Mouse (Mus musculus) kidney, embryonic 14.5 days (tissue): ENCODE data around the gene Psmd3. TPM values are rescaled to one million over a fixed set of nuclear protein-coding genes. Genes with fewer than 3 reads are reported as not detected.
A peak's percentile ranks its signal among the peaks of the same experiment; 100 is the strongest.

Experiments used
- ATAC-seq: fragments of 200-750 bp; cut with Nextera tagmentation; 2 replicates; pipeline ENCODE4 v1.8.0; 2017; ENCODE audit warnings: moderate number of reproducible peaks, mild to moderate bottlenecking, moderate TSS enrichment, moderate library complexity; ENCODE audit not compliant: low FRiP score, low TSS enrichment
- H3K27ac ChIP-seq: fragments of 300-500 bp; sonication (generic); 2 replicates; pipeline ENCODE4 v1.5.1; 2014; ENCODE audit warnings: low read depth, mild to moderate bottlenecking, low read length, moderate library complexity, mixed read lengths
- H3K27me3 ChIP-seq: fragments of 300-500 bp; sonication (generic); 2 replicates; pipeline ENCODE4 v1.6.1; 2014; ENCODE audit warnings: mild to moderate bottlenecking, low read length; ENCODE audit not compliant: control insufficient read depth, insufficient read depth
- H3K36me3 ChIP-seq: fragments of 300-500 bp; sonication (generic); 2 replicates; pipeline ENCODE4 v1.6.1; 2014; ENCODE audit warnings: low read length, mixed read lengths; ENCODE audit not compliant: control insufficient read depth, insufficient read depth
- H3K4me1 ChIP-seq: fragments of 300-500 bp; sonication (generic); 2 replicates; pipeline ENCODE4 v1.6.1; 2014; ENCODE audit warnings: low read length, mixed read lengths; ENCODE audit not compliant: control insufficient read depth, insufficient read depth
- H3K4me2 ChIP-seq: fragments of 300-500 bp; sonication (generic); replicated peaks from 2 replicates; pipeline ENCODE4 v1.6.1; 2014; ENCODE audit warnings: low read depth, mild to moderate bottlenecking, low read length
- H3K4me3 ChIP-seq: fragments of 300-500 bp; sonication (generic); 2 replicates; pipeline ENCODE4 v1.5.1; 2014; ENCODE audit warnings: mild to moderate bottlenecking, low read length
- H3K9ac ChIP-seq: fragments of 300-500 bp; sonication (generic); 2 replicates; pipeline ENCODE4 v1.6.1; 2014; ENCODE audit warnings: low read depth, mild to moderate bottlenecking, low read length, moderate library complexity
- H3K9me3 ChIP-seq: fragments of 300-500 bp; sonication (generic); 2 replicates; pipeline ENCODE4 v1.6.1; 2016; ENCODE audit warnings: low read length; ENCODE audit not compliant: control insufficient read depth
- WGBS: fragments of 180-500 bp; shearing (Covaris S2); extraction: QIAGEN DNeasy Blood & Tissue Kit; methylation state at CpG from one replicate; pipeline ENCODE4 v1.1.7; 2014; 5-methylcytosine and 5-hydroxymethylcytosine counted together
- polyA plus RNA-seq: library from polyadenylated mRNA; unstranded; fragments of >200 nt; fragmentation: Nextera tagmentation; extraction: Ambion mirVana; gene quantifications from 2 replicates; pipeline ENCODE4 v1.2.1, GENCODE M21; 2014

Psmd3 gene
- polyA plus RNA-seq, 1 experiment from 2014 or later: 187 TPM

- WGBS: 1% methylated on average over 54 of the region's 86 CpGs
- H3K36me3 ChIP-seq: no peaks in the 10 kb centered on the region
- peak overlapping the region; percentile 90 for H3K4me3 ChIP-seq
- ATAC-seq: peak; percentile 74
- no peaks in the 10 kb centered on the region for H3K9me3 ChIP-seq
- peak overlapping the region; percentile 89 for H3K9ac ChIP-seq
- H3K27me3 ChIP-seq: no peaks in the 10 kb centered on the region
- peaks cover 52% of the 10 kb centered on the region for H3K4me1 ChIP-seq
- H3K4me2 ChIP-seq: peak overlapping the region; percentile 88
- peak overlapping the region; percentile 90 for H3K27ac ChIP-seq
These were observed 59.5 kb downstream of the Psmd3 start for GRCm38 (mm10) chr11:98741622-98742396.

DNA sequence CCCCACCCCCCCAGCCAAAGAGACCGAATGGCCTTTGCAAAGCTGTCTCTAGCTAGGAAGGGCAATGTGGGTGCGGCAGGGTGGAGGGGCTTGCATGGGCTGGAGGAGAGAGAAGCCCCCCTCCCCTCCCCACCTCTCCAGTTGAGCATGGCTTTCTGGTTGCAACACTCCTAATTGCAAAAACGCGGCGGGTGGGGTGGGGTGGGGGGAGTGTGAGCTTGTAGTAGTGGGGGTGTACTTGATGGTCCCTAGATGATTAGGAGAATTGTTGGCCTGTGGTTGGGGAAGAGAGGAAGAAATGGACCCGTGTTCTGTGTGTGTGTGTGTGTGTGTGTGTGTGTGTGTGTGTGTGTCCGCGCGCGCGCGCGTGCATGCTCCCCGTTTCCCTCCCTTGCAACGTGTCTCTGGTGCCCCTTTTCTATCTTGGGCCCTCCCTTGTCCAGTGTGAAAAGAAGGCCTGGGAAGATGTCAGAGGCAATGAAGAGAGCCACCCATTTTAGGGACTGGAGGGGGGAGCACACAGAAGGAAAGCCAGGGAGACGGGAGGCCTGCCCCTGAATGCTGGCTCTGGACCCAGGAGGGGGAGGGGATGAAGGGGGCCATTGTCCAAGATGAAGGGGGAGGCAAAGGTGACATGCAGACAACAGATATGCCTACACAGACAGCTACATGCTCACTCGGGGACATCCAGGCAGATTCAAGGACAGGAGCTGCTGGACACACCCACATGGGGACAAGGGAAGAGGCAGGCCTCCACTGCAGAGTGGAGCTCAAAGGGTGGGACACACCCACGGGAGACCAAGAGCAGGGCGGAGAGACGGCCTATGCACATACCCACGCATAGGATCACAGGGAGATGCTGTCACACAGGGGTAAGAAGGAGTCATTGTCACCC lies 60.3 kb downstream of the Psmd3 start:
- peak overlapping the region; percentile 90 for H3K4me3 ChIP-seq
- no peak for ATAC-seq
- H3K4me2 ChIP-seq: peak overlapping the region; percentile 88
- no peaks in the 10 kb centered on the region for H3K36me3 ChIP-seq
- WGBS: 2% methylated on average over 21 of the region's 21 CpGs
- peak overlapping the region; percentile 90 for H3K27ac ChIP-seq
- H3K27me3 ChIP-seq: no peaks in the 10 kb centered on the region
- H3K4me1 ChIP-seq: peaks cover 58% of the 10 kb centered on the region
- H3K9me3 ChIP-seq: no peaks in the 10 kb centered on the region
- H3K9ac ChIP-seq: peak overlapping the region; percentile 89

GRCm38 (mm10) chr11:98743655-98744345 lies 61.4 kb downstream of the Psmd3 start:
- H3K36me3 ChIP-seq: no peaks in the 10 kb centered on the region
- H3K27ac ChIP-seq: peak overlapping the region; percentile 90
- no peaks in the 10 kb centered on the region for H3K9me3 ChIP-seq
- H3K4me1 ChIP-seq: peaks cover 70% of the 10 kb centered on the region
- peak overlapping the region; percentile 90 for H3K4me3 ChIP-seq
- no peaks in the 10 kb centered on the region for H3K27me3 ChIP-seq
- peak overlapping the region; percentile 88 for H3K4me2 ChIP-seq
- H3K9ac ChIP-seq: peak overlapping the region; percentile 89; the same call in 1 of the 2 replicates
- ATAC-seq: peak; percentile 51
- WGBS: 5% methylated on average over 9 of the region's 9 CpGs

- H3K27me3 ChIP-seq: no peaks in the 10 kb centered on the region
- H3K4me1 ChIP-seq: peaks cover 77% of the 10 kb centered on the region
- no peaks in the 10 kb centered on the region for H3K9me3 ChIP-seq
- no peak for ATAC-seq
- H3K4me3 ChIP-seq: peak overlapping the region; percentile 90; the same call in 1 of the 2 replicates
- no peaks in the 10 kb centered on the region for H3K36me3 ChIP-seq
- H3K4me2 ChIP-seq: peak overlapping the region; percentile 88
- 29% methylated on average over 7 of the region's 7 CpGs for WGBS
- H3K9ac ChIP-seq: peak overlapping the region; percentile 89; the same call in 1 of the 2 replicates
- H3K27ac ChIP-seq: peak overlapping the region; percentile 90
These were observed 62.2 kb downstream of the Psmd3 start for GRCm38 (mm10) chr11:98744456-98745019.

Other genes with a start within 250 kb of the Psmd3 start
- gene Mien1, start 243.6 kb upstream of the Psmd3 start, polyA plus RNA-seq: 83.8 and 101 TPM in 2 replicates
- gene Grb7, start 236.2 kb upstream of the Psmd3 start, polyA plus RNA-seq: 52.3 and 66.8 TPM in 2 replicates
- 0.26 and 0.73 TPM in 2 replicates for gene Ikzf3, start 136.5 kb upstream of the Psmd3 start, polyA plus RNA-seq
- 0.30 and 0.61 TPM in 2 replicates for gene Zpbp2, start 131.5 kb upstream of the Psmd3 start, polyA plus RNA-seq
- gene Ormdl3, start 95.2 kb upstream of the Psmd3 start, polyA plus RNA-seq: 7.1 and 26.6 TPM in 2 replicates
- not detected in 2 replicates for gene Lrrc3c, start 84.3 kb upstream of the Psmd3 start, polyA plus RNA-seq
- gene Gm12355, start 56.9 kb upstream of the Psmd3 start, polyA plus RNA-seq: 0.60 and 1.2 TPM in 2 replicates
- gene Gsdma3, start 56.2 kb upstream of the Psmd3 start, polyA plus RNA-seq: not detected in 2 replicates
- gene Gsdma2, start 35.8 kb upstream of the Psmd3 start, polyA plus RNA-seq: not detected in 2 replicates
- gene Gsdma, start 18.2 kb upstream of the Psmd3 start, polyA plus RNA-seq: 0.16 TPM in 1 of 2 replicates, not detected in the other
- not detected in 2 replicates for gene Csf3, start 18.7 kb downstream of the Psmd3 start, polyA plus RNA-seq
- gene Med24, start 46.9 kb downstream of the Psmd3 start, polyA plus RNA-seq: 39.5 and 59.1 TPM in 2 replicates
- gene Thra, start 58.1 kb downstream of the Psmd3 start, polyA plus RNA-seq: 28.0 and 31.8 TPM in 2 replicates
- gene Nr1d1, start 92.8 kb downstream of the Psmd3 start, polyA plus RNA-seq: 1.6 and 2.6 TPM in 2 replicates
- gene Msl1, start 113.0 kb downstream of the Psmd3 start, polyA plus RNA-seq: 21.6 and 33.7 TPM in 2 replicates
- gene Casc3, start 122.4 kb downstream of the Psmd3 start, polyA plus RNA-seq: 28.1 and 43.1 TPM in 2 replicates
- gene Rapgefl1, start 154.2 kb downstream of the Psmd3 start, polyA plus RNA-seq: 1.6 and 2.4 TPM in 2 replicates
- gene Wipf2, start 181.1 kb downstream of the Psmd3 start, polyA plus RNA-seq: 6.5 and 6.7 TPM in 2 replicates
- 32.5 and 44.1 TPM in 2 replicates for gene Cdc6, start 225.2 kb downstream of the Psmd3 start, polyA plus RNA-seq
- gene Rara, start 245.3 kb downstream of the Psmd3 start, polyA plus RNA-seq: 27.7 and 36.7 TPM in 2 replicates